In the genomic region with DNA sequence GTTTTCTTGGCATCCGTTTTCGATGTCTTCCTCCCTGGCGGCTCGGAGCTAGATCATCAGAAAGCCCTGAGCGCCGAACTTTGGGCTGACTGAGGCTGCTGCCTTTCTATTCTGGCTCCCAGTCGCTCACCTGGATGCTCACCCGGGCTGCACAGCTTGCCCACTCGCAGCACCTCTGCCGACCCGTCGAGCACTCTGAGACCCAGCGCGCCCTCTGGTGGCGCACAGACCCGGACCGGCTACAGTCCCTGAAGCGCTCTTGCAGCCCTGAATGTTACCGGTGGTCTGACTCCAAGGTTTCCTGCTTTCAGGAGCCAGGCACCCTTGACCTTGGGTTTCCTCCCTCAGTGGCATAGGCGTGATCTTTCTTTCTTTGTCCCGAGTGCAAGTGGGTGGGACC, we compare ENCODE assay signal across 8 mouse cellular contexts. TPM values are rescaled to one million over a fixed set of nuclear protein-coding genes. Genes with fewer than 3 reads are reported as not detected.
DNase-seq lines count a peak whose midpoint lies in the region; ATAC-seq lines count a peak whose summit lies in the region.

No protein-coding gene starts in this region.

- no peaks in the 10 kb centered on the region for H3K9me3 ChIP-seq in limb, embryonic 10.5 days (replicated peaks)
- no peaks in the 10 kb centered on the region for H3K9me3 ChIP-seq in midbrain, embryonic 12.5 days

- H3K4me3 ChIP-seq in limb, embryonic 10.5 days = no peak overlapping the region
- no peak overlapping the region for H3K4me3 ChIP-seq in midbrain, embryonic 12.5 days

- H3K36me3 ChIP-seq in limb, embryonic 10.5 days = no peaks in the 10 kb centered on the region
- no peaks in the 10 kb centered on the region for H3K36me3 ChIP-seq in midbrain, embryonic 12.5 days

- no peak overlapping the region for H3K9ac ChIP-seq in midbrain, embryonic 12.5 days (replicated peaks)

- peaks cover 10% of the 10 kb centered on the region for H3K4me1 ChIP-seq in limb, embryonic 10.5 days
- peaks cover 8% of the 10 kb centered on the region for H3K4me1 ChIP-seq in midbrain, embryonic 12.5 days

- ATAC-seq in midbrain, embryonic 12.5 days (ENCODE audit: low FRiP score, low read depth) = 0 out of 2 replicates have a peak, but pooled peaks have one; percentile 54

- peak; percentile 71 to 81 for DNase-seq in adrenal gland, adult 18-20 months (ENCODE audit: low spot score in 2 of 2)
- peak; percentile 86 for DNase-seq in embryo, embryonic 10.5 days (ENCODE audit: low spot score)
- DNase-seq in heart, adult 11 months = peak; percentile 94
- peak; percentile 80 for DNase-seq in kidney, adult 18-20 months
- DNase-seq in limb, embryonic 10.5 days (ENCODE audit: low spot score) = peak; percentile 92
- DNase-seq in spleen, adult 12 weeks (ENCODE audit: low spot score) = peak; percentile 20
- no peak for DNase-seq in adipocyte (ENCODE audit: low spot score)

- H3K27ac ChIP-seq in limb, embryonic 10.5 days = no peak overlapping the region
- H3K27ac ChIP-seq in midbrain, embryonic 12.5 days (replicated peaks) = no peak overlapping the region

- H3K4me2 ChIP-seq in midbrain, embryonic 12.5 days (replicated peaks) = peak overlapping the region; percentile 35

- 8% methylated on average over 21 of the region's 21 CpGs for WGBS in limb, embryonic 10.5 days
- 5% methylated on average over 21 of the region's 21 CpGs for WGBS in midbrain, embryonic 12.5 days

- H3K27me3 ChIP-seq in limb, embryonic 10.5 days (ENCODE audit: low read depth, poor library complexity, severe bottlenecking) = peaks cover 43% of the 10 kb centered on the region
- H3K27me3 ChIP-seq in midbrain, embryonic 12.5 days = peaks cover 47% of the 10 kb centered on the region

RNA-seq across cellular contexts. Expression of gene Esrrb, which starts 41.8 kb away (rescaled TPM):
- under 1 TPM; 0.27 to 0.67 TPM for total RNA-seq in adrenal gland, adult 18-20 months (2021)
- polyA plus RNA-seq in limb, embryonic 10.5 days (2016; fragmentation: Nextera tagmentation; extraction: Ambion mirVana) = 0.06 and 0.15 TPM in 2 replicates
- 1.8 TPM in 2 replicates for polyA plus RNA-seq in midbrain, embryonic 12.5 days (2016; fragmentation: Nextera tagmentation; extraction: Ambion mirVana)
